Mouse (Mus musculus) megakaryocyte progenitor cell, adult 5-6 weeks (primary cell): ENCODE measurements around the gene Avp. TPM values are rescaled to one million over a fixed set of nuclear protein-coding genes. Genes with fewer than 3 reads are reported as not detected.

Experiments used
- ATAC-seq: replicated peaks from 2 replicates; pipeline ENCODE4 v1.8.0; 2016; ENCODE audit warnings: mild to moderate bottlenecking, moderate TSS enrichment, inconsistent platforms; ENCODE audit not compliant: poor library complexity
- total RNA-seq, 2 experiments: library from RNA; stranded (forward) in 1 of 2; stranded (reverse) in 1 of 2; fragments of 157-497, 149-512 nt in 1 of 2; fragments of 200-1000 nt in 1 of 2; gene quantifications; 2 replicates each; pipeline versions ENCODE4 v1.2.3 to v1.2.4; 2015 to 2017

Avp gene
- total RNA-seq, 2 experiments from 2014 or later: not detected

- ATAC-seq: no peak
Measured at GRCm38 (mm10) chr2:130575873-130576272, 6.5 kb downstream of the Avp start, which contains the start of gene Oxt. Gene Oxt, plus strand, starts transcription at chr2:130576173.

GRCm38 (mm10) chr2:130574960-130575359 lies 7.4 kb downstream of the Avp start:
- no peak for ATAC-seq

GRCm38 (mm10) chr2:130569926-130570325 lies 12.4 kb downstream of the Avp start:
- ATAC-seq: no peak

- ATAC-seq: no peak
Measured at GRCm38 (mm10) chr2:130568921-130569320, 13.4 kb downstream of the Avp start.

DNA sequence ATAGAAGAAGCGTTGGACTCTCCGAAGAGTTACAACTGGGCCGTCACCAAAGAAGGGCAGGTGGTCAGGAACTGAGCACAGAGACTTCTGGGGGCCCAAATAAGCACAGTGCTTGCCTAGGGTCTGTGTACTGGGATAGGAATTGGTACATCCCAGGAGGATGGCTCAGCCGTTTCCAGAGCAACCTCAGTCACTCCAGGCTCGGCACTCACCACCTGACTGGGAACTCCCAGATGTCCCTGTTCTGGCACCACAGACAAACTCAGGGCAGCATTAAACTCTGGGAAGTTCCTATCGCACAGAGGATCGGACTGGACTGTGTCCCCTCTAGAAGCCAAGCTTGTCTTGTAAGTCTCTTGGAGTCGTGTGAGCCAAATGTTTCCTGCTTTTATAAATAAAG lies 17.4 kb downstream of the Avp start:
- ATAC-seq: no peak

DNA sequence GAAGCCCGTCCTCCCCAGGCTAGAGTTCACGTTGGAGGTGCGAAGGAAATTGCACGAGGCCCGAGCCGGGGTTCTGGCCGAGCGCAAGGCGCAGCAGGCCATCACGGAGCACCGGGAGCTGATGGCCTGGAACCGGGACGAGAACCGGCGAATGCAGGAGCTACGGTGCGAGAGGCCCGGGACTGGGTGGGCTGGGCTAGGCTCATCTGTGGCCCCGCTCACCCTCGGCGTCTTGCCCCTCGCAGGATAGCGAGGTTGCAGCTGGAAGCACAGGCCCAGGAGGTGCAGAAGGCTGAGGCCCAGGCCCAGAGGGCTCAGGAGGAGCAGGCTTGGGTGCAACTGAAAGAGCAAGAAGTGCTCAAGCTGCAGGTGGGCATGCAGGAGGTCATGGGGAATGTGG lies 18.3 kb downstream of the Avp start:
- ATAC-seq: peak; percentile 2

- ATAC-seq: peak; percentile 98
Measured at GRCm38 (mm10) chr2:130563212-130564055, 18.9 kb downstream of the Avp start, which contains the start of gene Mrps26. Gene Mrps26, plus strand, starts transcription at chr2:130563742.

GRCm38 (mm10) chr2:130558015-130558414 lies 24.3 kb downstream of the Avp start:
- no peak for ATAC-seq

DNA sequence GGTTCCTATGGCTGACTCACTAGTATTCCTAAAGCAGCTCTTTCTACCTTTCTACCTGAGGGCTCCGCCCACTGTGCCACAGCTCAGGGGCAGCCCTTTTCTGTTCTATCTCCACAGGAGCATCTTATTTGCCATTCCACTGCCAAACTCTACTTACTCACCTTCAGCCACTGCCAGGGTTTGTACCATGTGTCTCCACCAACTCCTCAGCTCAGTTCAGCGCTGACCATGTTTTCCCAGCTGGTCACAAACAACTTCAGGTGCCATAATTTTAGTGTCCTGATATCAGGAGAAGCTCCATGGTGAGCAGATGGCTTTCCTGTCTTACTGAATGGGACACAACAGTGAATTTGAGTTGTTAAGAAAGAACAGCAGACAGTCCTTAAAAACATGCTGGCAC lies 24.9 kb downstream of the Avp start:
- no peak for ATAC-seq

DNA sequence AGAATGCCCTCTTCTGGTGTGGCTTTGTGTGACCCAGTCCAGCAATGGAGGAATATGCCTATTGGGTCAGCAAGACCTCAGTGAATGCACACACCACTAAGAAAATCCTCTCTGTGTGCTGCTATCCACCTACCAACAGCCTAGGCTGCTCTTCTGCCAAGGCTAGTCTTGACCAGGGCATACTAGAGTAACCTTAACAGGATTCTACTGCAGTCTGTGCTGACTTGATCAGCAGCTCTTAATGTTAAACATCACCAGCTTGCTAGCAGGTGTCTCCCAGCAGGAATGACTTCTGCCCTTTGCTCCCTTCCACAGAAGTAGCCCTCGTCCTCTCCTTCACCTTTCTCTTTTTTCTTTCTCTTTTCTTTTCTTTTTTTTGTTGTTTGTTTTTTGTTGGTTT lies 26.1 kb downstream of the Avp start:
- no peak for ATAC-seq

GRCm38 (mm10) chr2:130554841-130555240 lies 27.5 kb downstream of the Avp start:
- ATAC-seq: no peak

GRCm38 (mm10) chr2:130546957-130547356 lies 35.4 kb downstream of the Avp start:
- ATAC-seq: peak; percentile 93

GRCm38 (mm10) chr2:130540266-130540665 lies 42.1 kb downstream of the Avp start:
- ATAC-seq: peak; percentile 21

- peak; percentile 78 for ATAC-seq
Measured at GRCm38 (mm10) chr2:130538876-130539546, 43.3 kb downstream of the Avp start.

- no peak for ATAC-seq
Measured at GRCm38 (mm10) chr2:130536890-130537289, 45.5 kb downstream of the Avp start.

- no peak for ATAC-seq
Measured at GRCm38 (mm10) chr2:130535017-130535416, 47.3 kb downstream of the Avp start.

DNA sequence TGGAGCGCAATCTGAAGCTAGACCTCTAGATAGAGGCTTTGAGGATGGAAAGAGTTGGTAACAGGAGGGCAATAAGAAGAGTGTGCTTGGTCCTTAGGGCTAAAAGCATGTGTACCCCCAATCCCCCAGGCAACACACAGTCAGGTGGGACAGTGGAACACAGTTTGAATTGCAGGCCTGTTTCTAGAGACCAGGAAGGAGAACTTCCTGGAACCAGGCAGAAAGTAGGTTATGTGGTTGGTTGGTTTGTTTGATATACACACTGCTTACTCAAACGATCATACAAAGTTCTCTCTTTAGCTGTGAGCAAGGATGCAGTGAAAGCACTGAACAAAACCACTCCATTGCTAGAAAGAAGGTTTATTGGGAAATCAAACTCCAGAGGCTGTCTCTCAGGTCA lies 50.2 kb downstream of the Avp start:
- ATAC-seq: no peak

Other genes with a start within 250 kb of the Avp start
- 0.29 and 1.9 TPM in 2 replicates for gene Cpxm1, start 185.0 kb downstream of the Avp start, total RNA-seq (2015)
- 0.58 and 2.9 TPM in 2 replicates for gene Cpxm1, start 185.0 kb downstream of the Avp start, total RNA-seq (2017)
- gene Gm28372, start 177.3 kb downstream of the Avp start, total RNA-seq (2015): not detected in 2 replicates
- gene Gm28372, start 177.3 kb downstream of the Avp start, total RNA-seq (2017): not detected in 2 replicates
- gene 1700020A23Rik, start 177.3 kb downstream of the Avp start, total RNA-seq (2015): not detected in 2 replicates
- gene 1700020A23Rik, start 177.3 kb downstream of the Avp start, total RNA-seq (2017): not detected in 2 replicates
- not detected in 2 replicates for gene Tmem239, start 176.1 kb downstream of the Avp start, total RNA-seq (2015)
- gene Tmem239, start 176.1 kb downstream of the Avp start, total RNA-seq (2017): not detected in 2 replicates
- gene Vps16, start 158.2 kb downstream of the Avp start, total RNA-seq (2015): 102 and 115 TPM in 2 replicates
- gene Vps16, start 158.2 kb downstream of the Avp start, total RNA-seq (2017): 124 and 152 TPM in 2 replicates
- 10.3 and 15.5 TPM in 2 replicates for gene Pced1a, start 157.9 kb downstream of the Avp start, total RNA-seq (2015)
- 11.7 and 13.6 TPM in 2 replicates for gene Pced1a, start 157.9 kb downstream of the Avp start, total RNA-seq (2017)
- 47.2 and 67.1 TPM in 2 replicates for gene Ptpra, start 132.3 kb downstream of the Avp start, total RNA-seq (2015)
- 123 and 143 TPM in 2 replicates for gene Ptpra, start 132.3 kb downstream of the Avp start, total RNA-seq (2017)
- gene Mrps26, start 18.8 kb downstream of the Avp start, total RNA-seq (2015): 60.3 and 71.9 TPM in 2 replicates
- 47.2 and 67.3 TPM in 2 replicates for gene Mrps26, start 18.8 kb downstream of the Avp start, total RNA-seq (2017)
- not detected in 2 replicates for gene Oxt, start 6.4 kb downstream of the Avp start, total RNA-seq (2015)
- not detected in 2 replicates for gene Oxt, start 6.4 kb downstream of the Avp start, total RNA-seq (2017)
- 16.1 and 21.0 TPM in 2 replicates for gene Fastkd5, start 47.5 kb upstream of the Avp start, total RNA-seq (2015)
- 20.3 and 22.8 TPM in 2 replicates for gene Fastkd5, start 47.5 kb upstream of the Avp start, total RNA-seq (2017)
- gene Ubox5, start 47.5 kb upstream of the Avp start, total RNA-seq (2015): 5.7 and 9.3 TPM in 2 replicates
- 7.1 and 7.3 TPM in 2 replicates for gene Ubox5, start 47.5 kb upstream of the Avp start, total RNA-seq (2017)
- gene Lzts3, start 60.2 kb upstream of the Avp start, total RNA-seq (2015): 0.15 and 0.32 TPM in 2 replicates
- gene Lzts3, start 60.2 kb upstream of the Avp start, total RNA-seq (2017): 0.27 TPM in 1 of 2 replicates, not detected in the other
- 50.5 and 75.9 TPM in 2 replicates for gene Ddrgk1, start 82.1 kb upstream of the Avp start, total RNA-seq (2015)
- gene Ddrgk1, start 82.1 kb upstream of the Avp start, total RNA-seq (2017): 72.4 and 107 TPM in 2 replicates
- gene Itpa, start 85.1 kb upstream of the Avp start, total RNA-seq (2015): 39.0 and 43.1 TPM in 2 replicates
- 78.5 and 87.3 TPM in 2 replicates for gene Itpa, start 85.1 kb upstream of the Avp start, total RNA-seq (2017)
- 0.15 TPM in 1 of 2 replicates, not detected in the other for gene Slc4a11, start 115.0 kb upstream of the Avp start, total RNA-seq (2015)
- not detected in 2 replicates for gene Slc4a11, start 115.0 kb upstream of the Avp start, total RNA-seq (2017)